Mouse (Mus musculus) midbrain, postnatal 0 days (tissue): ENCODE measurements around the gene Lime1. TPM values are rescaled to one million over a fixed set of nuclear protein-coding genes. Genes with fewer than 3 reads are reported as not detected.

ENCODE experiments used
- ATAC-seq: fragments of 200-750 bp; cut with Nextera tagmentation; 2 replicates; pipeline ENCODE4 v1.8.0; 2017; ENCODE audit warnings: moderate number of reproducible peaks, mild to moderate bottlenecking, moderate TSS enrichment, moderate library complexity; ENCODE audit not compliant: low FRiP score
- DNase-seq: peaks from one replicate; pipeline ENCODE4 v3.0.0-alpha.2; 2015; ENCODE audit warnings: low spot score
- H3K27ac ChIP-seq: fragments of 300-500 bp; sonication (generic); 2 replicates; pipeline ENCODE4 v1.5.1; 2014; ENCODE audit warnings: low read depth, mild to moderate bottlenecking, low read length, mixed read lengths
- H3K27me3 ChIP-seq: fragments of 300-500 bp; sonication (generic); 2 replicates; pipeline ENCODE4 v1.6.1; 2014; ENCODE audit warnings: low read length, control low read depth, mixed read lengths; ENCODE audit not compliant: insufficient read depth
- H3K36me3 ChIP-seq: fragments of 300-500 bp; sonication (generic); 2 replicates; pipeline ENCODE4 v1.6.1; 2014; ENCODE audit warnings: low read length, control low read depth, mixed read lengths; ENCODE audit not compliant: insufficient read depth
- H3K4me1 ChIP-seq: fragments of 300-500 bp; sonication (generic); 2 replicates; pipeline ENCODE4 v1.6.1; 2014; ENCODE audit warnings: mild to moderate bottlenecking, control low read depth, antibody characterized with exemption, low read length, mixed read lengths; ENCODE audit not compliant: insufficient read depth
- H3K4me2 ChIP-seq: fragments of 300-500 bp; sonication (generic); 2 replicates; pipeline ENCODE4 v1.6.1; 2014; ENCODE audit warnings: low read depth, mild to moderate bottlenecking, low read length, mixed read lengths; ENCODE audit not compliant: poor library complexity, severe bottlenecking
- H3K4me3 ChIP-seq: fragments of 300-500 bp; sonication (generic); 2 replicates; pipeline ENCODE4 v1.5.1; 2014; ENCODE audit warnings: low read depth, mild to moderate bottlenecking, low read length, moderate library complexity
- H3K9ac ChIP-seq: fragments of 300-500 bp; sonication (generic); replicated peaks from 2 replicates; pipeline ENCODE4 v1.6.1; 2014; ENCODE audit warnings: mild to moderate bottlenecking, low read length, moderate library complexity, mixed read lengths; ENCODE audit not compliant: poor library complexity, severe bottlenecking
- H3K9me3 ChIP-seq: fragments of 300-500 bp; sonication (generic); 2 replicates; pipeline ENCODE4 v1.6.1; 2016; ENCODE audit warnings: low read length, control low read depth
- CTCF ChIP-seq: IDR thresholded peaks from 2 replicates; pipeline ENCODE4 v1.5.1; 2016; ENCODE audit warnings: antibody characterized with exemption, mild to moderate bottlenecking
- WGBS: fragments of 180-500 bp; shearing (Covaris S2); extraction: QIAGEN DNeasy Blood & Tissue Kit; methylation state at CpG from one replicate; pipeline ENCODE4 v1.1.7; 2014; 5-methylcytosine and 5-hydroxymethylcytosine counted together
- polyA plus RNA-seq: library from polyadenylated mRNA; unstranded; fragments of >200 nt; fragmentation: Nextera tagmentation; extraction: Ambion mirVana; gene quantifications from 2 replicates; pipeline ENCODE4 v1.2.1, GENCODE M21; 2015
- total RNA-seq: library from RNA; depleted of rRNA; stranded (reverse); fragments of >200 nt; gene quantifications from 2 replicates; pipeline ENCODE4 v1.2.3, GENCODE M21; 2014

The Lime1 gene
- total and polyA plus RNA-seq, 2 experiments from 2014 or later, result 30.3 to 44.8 TPM

GRCm38 (mm10) chr2:181377230-181377629, 2.6 kb upstream of the Lime1 start:
- H3K27ac ChIP-seq, result no peak overlapping the region
- no peak overlapping the region for H3K4me2 ChIP-seq
- DNase-seq, result no peak
- peaks cover 39% of the 10 kb centered on the region for H3K36me3 ChIP-seq
- no peak overlapping the region for H3K9ac ChIP-seq
- no peaks in the 10 kb centered on the region for H3K27me3 ChIP-seq
- no peak overlapping the region for H3K4me3 ChIP-seq
- no peaks in the 10 kb centered on the region for H3K4me1 ChIP-seq
- 93% methylated on average over 2 of the region's 2 CpGs for WGBS
- TF ChIP-seq CTCF, result no peak
- no peak for ATAC-seq
- H3K9me3 ChIP-seq, result no peaks in the 10 kb centered on the region

GRCm38 (mm10) chr2:181378701-181379100, 1.2 kb upstream of the Lime1 start:
- Histone ChIP-seq H3K4me3 (no peak overlapping the region), H3K27ac (no peak overlapping the region), H3K36me3 (peaks cover 51% of the 10 kb centered on the region), H3K9ac (no peak overlapping the region), H3K4me2 (no peak overlapping the region), H3K27me3 (no peaks in the 10 kb centered on the region), H3K9me3 (no peaks in the 10 kb centered on the region), H3K4me1 (no peaks in the 10 kb centered on the region)
- DNase-seq (no peak), ATAC-seq (no peak)
- 94% methylated on average over 5 of the region's 5 CpGs for WGBS
- TF ChIP-seq CTCF, result no peak

DNA sequence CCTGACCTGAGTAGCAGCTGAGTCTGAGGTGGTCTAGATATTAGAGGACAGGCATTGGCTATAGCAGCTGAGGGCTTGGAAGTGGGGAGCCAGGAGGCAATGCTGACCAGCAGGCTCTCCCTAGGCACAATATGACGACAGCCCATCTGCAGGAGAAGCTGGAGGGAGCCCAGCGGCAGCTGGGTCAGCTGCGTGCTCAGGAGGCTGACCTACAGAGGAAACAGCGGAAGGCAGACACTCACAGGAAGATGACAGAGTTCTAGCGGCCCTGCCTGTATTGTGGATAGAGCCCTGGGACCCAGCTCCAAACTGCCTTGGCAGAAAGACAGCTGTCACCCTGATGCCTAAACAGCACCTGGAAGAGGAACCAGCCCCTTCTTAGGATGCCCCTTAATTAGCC, 373 bp downstream of the Lime1 start:
- no peak overlapping the region for H3K27ac ChIP-seq
- H3K4me2 ChIP-seq, result no peak overlapping the region
- 90% methylated on average over 5 of the region's 5 CpGs for WGBS
- H3K4me1 ChIP-seq, result no peaks in the 10 kb centered on the region
- no peak overlapping the region for H3K9ac ChIP-seq
- no peak for TF ChIP-seq CTCF
- DNase-seq, result no peak
- ATAC-seq, result no peak
- no peaks in the 10 kb centered on the region for H3K27me3 ChIP-seq
- no peaks in the 10 kb centered on the region for H3K9me3 ChIP-seq
- no peak overlapping the region for H3K4me3 ChIP-seq
- H3K36me3 ChIP-seq, result peaks cover 51% of the 10 kb centered on the region

- Histone ChIP-seq H3K27ac (no peak overlapping the region), H3K4me2 (no peak overlapping the region), H3K4me3 (no peak overlapping the region), H3K27me3 (no peaks in the 10 kb centered on the region), H3K4me1 (no peaks in the 10 kb centered on the region), H3K36me3 (peaks cover 55% of the 10 kb centered on the region), H3K9me3 (no peaks in the 10 kb centered on the region), H3K9ac (no peak overlapping the region)
- DNase-seq (no peak), ATAC-seq (no peak)
- 98% methylated on average over 5 of the region's 5 CpGs for WGBS
- no peak for TF ChIP-seq CTCF
Measured at GRCm38 (mm10) chr2:181381107-181381506, 1.2 kb downstream of the Lime1 start.

- no peak overlapping the region for H3K4me2 ChIP-seq
- H3K9ac ChIP-seq, result no peak overlapping the region
- H3K36me3 ChIP-seq, result peaks cover 58% of the 10 kb centered on the region
- WGBS, result 96% methylated on average over 6 of the region's 6 CpGs
- DNase-seq, result no peak
- TF ChIP-seq CTCF, result no peak
- no peak overlapping the region for H3K4me3 ChIP-seq
- no peak overlapping the region for H3K27ac ChIP-seq
- no peaks in the 10 kb centered on the region for H3K9me3 ChIP-seq
- H3K27me3 ChIP-seq, result no peaks in the 10 kb centered on the region
- H3K4me1 ChIP-seq, result no peaks in the 10 kb centered on the region
- ATAC-seq, result no peak
Measured at GRCm38 (mm10) chr2:181381631-181382306, 1.9 kb downstream of the Lime1 start.

- Histone ChIP-seq H3K9ac (no peak overlapping the region), H3K4me2 (no peak overlapping the region), H3K4me1 (no peaks in the 10 kb centered on the region), H3K9me3 (no peaks in the 10 kb centered on the region), H3K27ac (no peak overlapping the region), H3K27me3 (no peaks in the 10 kb centered on the region), H3K36me3 (peaks cover 45% of the 10 kb centered on the region), H3K4me3 (no peak overlapping the region)
- WGBS, result 86% methylated on average over 7 of the region's 7 CpGs
- no peak for TF ChIP-seq CTCF
- DNase-seq (no peak), ATAC-seq (peak; percentile 21; the same call in 1 of the 2 replicates)
Measured at GRCm38 (mm10) chr2:181384463-181384862, 4.6 kb downstream of the Lime1 start.
